Mouse (Mus musculus): ENCODE data around the gene Rxfp2. TPM values are rescaled to one million over a fixed set of nuclear protein-coding genes. Genes with fewer than 3 reads are reported as not detected.

Rxfp2 gene
- polyA plus RNA-seq (2016; fragmentation: Nextera tagmentation; extraction: Ambion mirVana), result 0.22 and 0.47 TPM in 2 replicates

DNA sequence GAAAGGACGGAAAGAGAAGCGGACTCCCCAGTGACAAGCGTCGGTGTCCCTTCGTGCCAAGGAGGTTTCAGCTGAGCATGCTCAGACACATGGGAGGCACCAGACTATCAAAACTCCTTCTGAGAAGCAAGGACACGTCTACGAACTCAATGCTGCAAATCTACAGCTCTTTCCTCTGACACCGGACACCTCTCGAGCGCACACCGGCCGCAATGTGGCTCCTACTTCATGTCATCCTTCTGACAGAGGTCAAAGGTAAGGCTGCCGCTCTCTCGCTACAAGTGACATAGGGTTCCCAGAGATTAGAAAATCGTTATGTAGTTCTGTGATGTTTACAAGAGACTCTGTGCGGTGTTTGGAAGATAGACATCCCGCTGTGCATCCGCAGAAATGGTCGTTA lies at the start of gene Rxfp2:
Gene Rxfp2 (plus strand): TSS at position 20 of the 400 bp plus-strand sequence.
- Histone ChIP-seq H3K36me3 (replicated peaks) (no peaks in the 10 kb centered on the region), H3K4me1 (peaks cover 11% of the 10 kb centered on the region; the same call in 1 of the 2 replicates), H3K27me3 (peaks cover 6% of the 10 kb centered on the region; the same call in 1 of the 2 replicates), H3K4me3 (replicated peaks) (no peak within 1 kb of the TSS), H3K27ac (no peak within 1 kb of the TSS), H3K9ac (no peak within 1 kb of the TSS), H3K4me2 (no peak within 1 kb of the TSS), H3K9me3 (no peaks in the 10 kb centered on the region)
- ATAC-seq (ENCODE audit: low FRiP score), result no peak
- 70% methylated on average over 19 of the region's 19 CpGs for WGBS

DNA sequence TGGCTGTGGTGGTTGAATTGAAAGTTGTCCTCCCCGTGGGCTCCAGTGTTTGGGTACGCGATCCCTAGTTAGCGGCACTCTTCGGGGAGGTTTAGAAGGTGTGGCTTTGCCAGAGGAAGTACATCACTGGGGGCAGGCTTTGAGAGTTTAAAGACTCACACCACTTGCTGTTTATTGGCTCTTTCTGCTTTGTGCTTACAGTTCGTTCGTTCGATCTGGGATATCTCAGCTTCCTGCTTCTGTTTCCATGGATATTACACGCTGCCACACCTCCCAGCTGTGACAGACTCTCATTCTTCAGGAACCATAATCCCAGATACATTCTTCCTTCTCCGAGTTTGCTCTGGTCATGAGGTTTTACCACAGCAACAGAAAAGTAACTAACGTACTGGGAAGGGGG lies 48.2 kb upstream of the Rxfp2 start:
- no peak overlapping the region for H3K9ac ChIP-seq
- H3K27me3 ChIP-seq, result no peaks in the 10 kb centered on the region
- WGBS, result 91% methylated on average over 11 of the region's 11 CpGs
- no peak overlapping the region for H3K4me2 ChIP-seq
- H3K36me3 ChIP-seq (replicated peaks), result no peaks in the 10 kb centered on the region
- H3K27ac ChIP-seq, result no peak overlapping the region
- no peaks in the 10 kb centered on the region for H3K9me3 ChIP-seq
- no peak for ATAC-seq (ENCODE audit: low FRiP score)
- no peak overlapping the region for H3K4me3 ChIP-seq (replicated peaks)
- no peaks in the 10 kb centered on the region for H3K4me1 ChIP-seq

DNA sequence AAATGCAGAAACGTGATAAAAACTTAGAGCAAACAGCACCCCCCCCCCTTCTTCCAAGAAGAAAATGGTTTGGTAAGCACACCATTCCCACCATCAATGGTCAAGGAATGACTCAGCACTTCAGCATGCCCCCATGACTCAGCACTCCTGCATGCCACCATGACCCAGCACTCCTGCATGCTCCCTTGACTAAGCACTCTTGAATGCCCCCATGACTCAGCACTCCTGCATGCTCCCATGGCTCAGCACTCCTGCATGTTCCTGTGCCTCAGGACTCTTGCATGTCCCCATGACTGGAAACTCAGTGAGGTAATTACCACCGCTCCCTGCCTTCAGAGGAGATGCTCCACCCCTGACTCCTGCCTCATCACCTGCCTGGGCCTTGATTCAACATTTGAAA lies 41.4 kb upstream of the Rxfp2 start:
- Histone ChIP-seq H3K9ac (no peak overlapping the region), H3K4me1 (no peaks in the 10 kb centered on the region), H3K36me3 (replicated peaks) (no peaks in the 10 kb centered on the region), H3K9me3 (no peaks in the 10 kb centered on the region), H3K27me3 (no peaks in the 10 kb centered on the region), H3K27ac (no peak overlapping the region), H3K4me2 (no peak overlapping the region), H3K4me3 (replicated peaks) (no peak overlapping the region)
- 78% methylated on average over 2 of the region's 2 CpGs for WGBS
- no peak for ATAC-seq (ENCODE audit: low FRiP score)

DNA sequence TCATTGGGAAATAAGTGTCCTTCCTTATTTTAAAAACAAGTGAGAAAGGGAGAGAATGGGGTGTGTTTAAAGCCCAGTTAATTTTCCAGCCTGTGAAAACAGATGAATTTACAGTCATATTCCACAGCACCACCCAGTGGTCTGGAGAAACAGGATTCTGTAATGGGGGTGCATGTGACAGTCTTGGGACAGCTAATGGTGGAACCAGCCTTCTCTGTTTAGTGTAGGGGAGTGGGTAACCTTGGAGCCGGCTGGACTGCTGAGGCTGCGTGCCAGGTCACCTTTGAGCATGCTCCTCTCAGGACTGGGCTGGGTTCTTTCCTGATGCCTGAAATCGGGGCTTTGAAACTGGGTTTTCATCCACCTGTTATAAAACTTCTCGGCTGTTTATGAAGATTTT lies 34.9 kb upstream of the Rxfp2 start:
- H3K4me1 ChIP-seq, result no peaks in the 10 kb centered on the region
- H3K27me3 ChIP-seq, result no peaks in the 10 kb centered on the region
- no peaks in the 10 kb centered on the region for H3K9me3 ChIP-seq
- no peak overlapping the region for H3K27ac ChIP-seq
- no peaks in the 10 kb centered on the region for H3K36me3 ChIP-seq (replicated peaks)
- no peak overlapping the region for H3K9ac ChIP-seq
- no peak overlapping the region for H3K4me3 ChIP-seq (replicated peaks)
- ATAC-seq (ENCODE audit: low FRiP score), result no peak
- WGBS, result 89% methylated on average over 4 of the region's 4 CpGs
- no peak overlapping the region for H3K4me2 ChIP-seq

DNA sequence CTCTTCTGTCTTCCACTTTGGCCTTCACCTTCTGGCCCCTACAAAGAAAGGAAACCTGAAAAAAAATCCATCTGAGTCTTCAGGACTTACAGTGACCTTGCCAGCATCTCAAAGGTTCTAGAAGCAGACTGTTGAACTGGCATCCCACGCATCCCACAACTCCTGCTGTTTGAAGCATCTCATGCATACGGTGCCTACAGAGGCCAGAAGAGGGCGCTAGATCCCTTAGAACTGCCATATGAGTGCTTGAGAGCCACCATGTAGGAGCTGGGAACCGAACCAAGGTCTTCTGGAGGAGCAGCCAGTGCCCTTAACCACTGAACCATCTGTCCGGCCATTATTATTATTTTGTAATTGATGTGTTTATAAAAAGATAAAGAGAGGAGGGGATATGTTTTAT lies 23.9 kb upstream of the Rxfp2 start:
- Histone ChIP-seq H3K4me3 (replicated peaks) (no peak overlapping the region), H3K27me3 (no peaks in the 10 kb centered on the region), H3K9me3 (no peaks in the 10 kb centered on the region), H3K9ac (no peak overlapping the region), H3K4me1 (no peaks in the 10 kb centered on the region), H3K36me3 (replicated peaks) (no peaks in the 10 kb centered on the region), H3K27ac (no peak overlapping the region), H3K4me2 (no peak overlapping the region)
- 78% methylated on average over 5 of the region's 5 CpGs for WGBS
- ATAC-seq (ENCODE audit: low FRiP score), result no peak

DNA sequence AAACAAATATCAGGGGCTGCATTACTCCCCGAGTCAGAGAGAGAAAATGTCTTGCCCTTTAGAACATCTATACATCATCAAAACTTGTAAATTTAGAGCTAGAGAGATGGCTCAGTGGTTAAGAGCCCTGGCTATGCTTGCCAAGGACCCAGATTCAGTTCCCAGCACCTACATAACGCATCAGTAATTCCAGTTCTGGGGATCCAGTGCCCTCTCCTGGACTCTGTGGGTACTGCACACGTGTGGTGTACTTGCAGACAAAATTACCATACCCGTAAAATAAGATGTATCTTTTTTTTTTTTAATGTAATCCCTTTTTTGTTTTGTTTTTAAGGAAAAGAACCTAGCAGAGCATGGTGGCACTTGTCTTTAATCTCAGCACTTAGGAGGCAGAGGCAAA lies 21.9 kb upstream of the Rxfp2 start:
- no peak overlapping the region for H3K4me3 ChIP-seq (replicated peaks)
- no peaks in the 10 kb centered on the region for H3K4me1 ChIP-seq
- no peak overlapping the region for H3K27ac ChIP-seq
- H3K27me3 ChIP-seq, result no peaks in the 10 kb centered on the region
- WGBS, result 93% methylated on average over 4 of the region's 4 CpGs
- no peak overlapping the region for H3K4me2 ChIP-seq
- no peaks in the 10 kb centered on the region for H3K36me3 ChIP-seq (replicated peaks)
- H3K9me3 ChIP-seq, result no peaks in the 10 kb centered on the region
- no peak for ATAC-seq (ENCODE audit: low FRiP score)
- H3K9ac ChIP-seq, result no peak overlapping the region

DNA sequence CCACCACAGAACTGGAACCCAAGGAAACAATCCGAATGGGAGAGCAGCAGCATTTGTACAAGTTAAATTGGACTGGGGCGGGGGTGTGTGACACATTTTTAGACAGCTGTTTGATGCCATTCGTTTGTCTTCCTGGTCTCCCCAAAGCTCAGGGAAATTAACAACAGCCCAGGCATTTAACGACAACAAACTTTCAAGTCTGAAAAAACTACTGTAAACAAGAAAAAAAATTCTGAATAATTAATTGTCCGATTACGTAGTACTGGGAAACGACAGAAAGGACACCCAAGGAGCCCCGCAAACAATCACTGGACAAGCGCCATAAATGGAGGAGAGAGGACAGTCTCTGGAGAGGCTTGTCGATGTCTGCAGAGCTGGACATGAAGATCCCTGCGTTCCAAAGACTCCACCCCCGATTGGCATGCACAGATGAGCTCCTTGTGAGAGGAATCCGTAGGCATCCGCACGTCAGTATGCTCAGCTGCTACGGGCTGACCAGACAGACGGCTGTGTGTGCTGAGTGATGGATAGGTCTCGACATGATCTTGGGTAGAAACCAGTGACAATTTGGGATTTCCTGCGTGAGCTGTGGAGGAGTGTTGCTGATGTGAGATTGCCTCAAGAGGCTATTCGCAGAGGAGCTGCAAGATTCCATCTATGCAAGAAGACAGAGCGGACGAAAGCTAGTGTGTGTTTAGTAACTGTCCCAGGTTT lies 21.0 kb upstream of the Rxfp2 start:
- H3K9me3 ChIP-seq, result no peaks in the 10 kb centered on the region
- no peak overlapping the region for H3K4me2 ChIP-seq
- H3K9ac ChIP-seq, result no peak overlapping the region
- ATAC-seq (ENCODE audit: low FRiP score), result no peak
- no peaks in the 10 kb centered on the region for H3K36me3 ChIP-seq (replicated peaks)
- no peak overlapping the region for H3K27ac ChIP-seq
- no peak overlapping the region for H3K4me3 ChIP-seq (replicated peaks)
- H3K27me3 ChIP-seq, result no peaks in the 10 kb centered on the region
- 88% methylated on average over 22 of the region's 22 CpGs for WGBS
- H3K4me1 ChIP-seq, result no peaks in the 10 kb centered on the region

DNA sequence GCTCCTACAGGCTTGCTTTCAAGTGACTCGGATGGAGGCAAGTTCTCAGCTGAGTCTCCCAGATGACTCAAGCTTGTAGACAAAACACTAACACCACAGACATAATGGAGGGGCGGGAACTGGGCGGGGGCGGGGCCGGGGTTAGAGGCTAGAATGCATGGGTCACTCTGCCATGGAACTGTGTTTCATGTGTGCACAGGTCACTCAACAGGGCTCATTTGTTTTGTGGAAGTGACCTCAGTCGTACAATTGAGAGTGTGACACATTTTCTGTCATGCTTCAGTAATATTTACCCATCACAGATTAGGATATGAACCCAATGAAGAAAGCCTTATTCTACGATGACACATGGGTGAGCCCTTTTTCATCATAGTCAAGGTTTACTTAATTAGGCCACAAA lies 20.2 kb upstream of the Rxfp2 start:
- Histone ChIP-seq H3K4me3 (replicated peaks) (no peak overlapping the region), H3K27me3 (no peaks in the 10 kb centered on the region), H3K9me3 (no peaks in the 10 kb centered on the region), H3K9ac (no peak overlapping the region), H3K36me3 (replicated peaks) (no peaks in the 10 kb centered on the region), H3K4me1 (no peaks in the 10 kb centered on the region), H3K27ac (no peak overlapping the region), H3K4me2 (no peak overlapping the region)
- ATAC-seq (ENCODE audit: low FRiP score), result no peak
- 78% methylated on average over 7 of the region's 7 CpGs for WGBS

DNA sequence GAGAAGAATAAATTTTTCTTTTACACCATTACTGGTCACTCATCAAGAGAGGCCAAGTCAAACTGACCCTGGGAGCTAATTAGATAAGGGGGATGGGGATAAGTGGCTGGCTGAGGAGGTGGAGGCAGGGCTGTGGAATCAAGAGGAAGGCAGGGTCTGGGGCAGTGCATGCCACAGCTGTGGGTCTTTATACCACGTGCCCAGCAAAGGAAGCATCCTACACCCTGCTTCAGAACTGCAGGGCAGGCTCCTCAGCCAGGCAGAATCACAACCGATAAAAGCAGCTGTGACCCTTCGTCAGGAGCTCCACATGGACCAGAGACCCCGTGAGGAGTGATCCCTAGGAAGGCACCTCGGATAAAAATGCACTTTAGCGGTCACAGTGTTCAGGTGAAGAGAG lies 13.1 kb upstream of the Rxfp2 start:
- H3K36me3 ChIP-seq (replicated peaks), result no peaks in the 10 kb centered on the region
- H3K4me2 ChIP-seq, result no peak overlapping the region
- no peak for ATAC-seq (ENCODE audit: low FRiP score)
- H3K4me3 ChIP-seq (replicated peaks), result no peak overlapping the region
- H3K27me3 ChIP-seq, result no peaks in the 10 kb centered on the region
- 49% methylated on average over 6 of the region's 6 CpGs for WGBS
- H3K9ac ChIP-seq, result no peak overlapping the region
- no peak overlapping the region for H3K27ac ChIP-seq
- H3K9me3 ChIP-seq, result no peaks in the 10 kb centered on the region
- no peaks in the 10 kb centered on the region for H3K4me1 ChIP-seq

DNA sequence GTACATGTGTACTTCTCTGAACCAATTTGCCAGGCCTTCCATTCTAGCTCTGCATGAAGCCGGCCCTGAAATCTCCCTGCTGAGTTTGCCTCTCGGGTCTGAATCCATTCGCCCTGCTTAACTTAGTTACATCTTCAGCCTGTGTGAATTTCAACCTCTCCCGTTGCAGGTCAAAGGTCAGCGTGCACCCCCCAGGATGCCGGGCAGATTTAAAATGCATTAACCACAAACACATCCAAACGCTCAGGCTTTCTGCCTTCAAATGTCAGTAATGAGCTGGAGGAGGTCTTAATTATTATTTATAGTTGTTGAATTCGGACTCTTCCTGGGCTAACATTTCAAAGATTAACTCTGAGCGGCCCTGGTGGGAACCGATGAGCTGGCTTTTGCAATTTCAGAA lies 1.6 kb upstream of the Rxfp2 start:
- peaks cover 11% of the 10 kb centered on the region; the same call in 1 of the 2 replicates for H3K4me1 ChIP-seq
- H3K9me3 ChIP-seq, result no peaks in the 10 kb centered on the region
- ATAC-seq (ENCODE audit: low FRiP score), result no peak
- H3K4me3 ChIP-seq (replicated peaks), result no peak overlapping the region
- no peak overlapping the region for H3K27ac ChIP-seq
- WGBS, result 12% methylated on average over 10 of the region's 10 CpGs
- no peak overlapping the region for H3K9ac ChIP-seq
- H3K36me3 ChIP-seq (replicated peaks), result no peaks in the 10 kb centered on the region
- H3K4me2 ChIP-seq, result no peak overlapping the region
- H3K27me3 ChIP-seq, result peaks cover 6% of the 10 kb centered on the region; the same call in 1 of the 2 replicates

DNA sequence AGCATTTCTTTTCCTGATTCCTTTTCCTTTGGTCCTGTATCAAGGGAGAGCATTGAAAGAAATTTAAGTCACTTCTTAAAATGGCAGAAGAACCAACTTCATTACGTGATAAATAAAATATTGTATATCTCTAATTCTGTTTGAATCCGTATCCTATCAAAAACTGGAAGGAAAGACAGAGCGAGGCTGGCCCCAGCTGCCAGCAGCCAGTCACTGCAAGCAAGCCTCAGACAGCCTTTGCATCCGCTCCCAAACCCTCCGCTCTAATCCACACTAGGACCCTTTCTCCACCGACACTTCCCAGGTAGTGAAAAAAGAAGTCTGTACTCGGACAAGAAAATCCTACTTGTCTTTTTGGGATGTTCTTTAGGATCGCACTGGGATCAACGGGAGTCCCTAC lies 803 bp upstream of the Rxfp2 start:
- ATAC-seq (ENCODE audit: low FRiP score), result no peak
- Histone ChIP-seq H3K4me2 (no peak overlapping the region), H3K27me3 (peaks cover 6% of the 10 kb centered on the region; the same call in 1 of the 2 replicates), H3K4me3 (replicated peaks) (no peak overlapping the region), H3K27ac (no peak overlapping the region), H3K36me3 (replicated peaks) (no peaks in the 10 kb centered on the region), H3K9ac (no peak overlapping the region), H3K4me1 (peaks cover 11% of the 10 kb centered on the region; the same call in 1 of the 2 replicates), H3K9me3 (no peaks in the 10 kb centered on the region)
- WGBS, result 45% methylated on average over 9 of the region's 9 CpGs

DNA sequence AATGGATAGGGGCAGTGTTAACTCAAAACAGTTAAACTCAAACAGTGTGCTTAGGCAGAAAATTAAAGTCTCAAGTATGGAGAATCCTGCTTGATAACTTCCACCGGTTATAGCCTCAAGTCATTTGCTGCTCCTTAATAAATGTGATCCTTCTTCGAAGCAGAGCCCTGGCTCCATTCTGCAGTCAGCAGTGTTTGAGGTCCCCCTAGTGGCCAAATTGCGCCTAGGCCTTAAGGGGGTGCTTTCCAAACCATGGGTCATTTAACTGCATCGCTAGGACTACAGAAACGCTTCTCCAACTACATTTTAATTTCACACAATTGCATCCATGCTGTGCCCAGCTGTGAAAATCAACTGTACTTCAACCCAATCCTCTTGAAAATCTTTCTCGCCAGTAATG lies 2.4 kb downstream of the Rxfp2 start:
- 8% methylated on average over 6 of the region's 6 CpGs for WGBS
- Histone ChIP-seq H3K4me1 (peaks cover 11% of the 10 kb centered on the region; the same call in 1 of the 2 replicates), H3K27ac (no peak overlapping the region), H3K4me3 (replicated peaks) (no peak overlapping the region), H3K9me3 (no peaks in the 10 kb centered on the region), H3K4me2 (no peak overlapping the region), H3K27me3 (peaks cover 3% of the 10 kb centered on the region; the same call in 1 of the 2 replicates), H3K9ac (no peak overlapping the region), H3K36me3 (replicated peaks) (no peaks in the 10 kb centered on the region)
- peak; percentile 75 for ATAC-seq (ENCODE audit: low FRiP score)

DNA sequence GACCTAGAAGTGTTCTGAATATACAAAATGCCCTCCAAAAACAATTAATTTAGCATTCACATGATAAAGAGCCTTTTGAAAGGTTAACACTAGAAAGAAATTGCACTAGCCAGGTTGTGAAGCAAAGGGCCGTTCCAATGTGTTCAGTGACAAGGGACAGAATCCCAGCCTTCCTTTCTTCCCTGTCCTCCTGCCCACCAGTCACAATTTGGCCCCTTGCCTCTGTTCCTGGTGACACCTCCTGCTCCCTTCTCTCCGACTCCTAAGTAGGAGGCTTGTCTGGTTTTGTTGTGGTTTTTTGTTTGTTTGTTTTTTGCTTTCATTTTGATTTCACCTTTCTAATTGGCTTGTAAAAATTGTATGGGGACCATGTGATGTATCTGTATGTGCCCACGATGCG lies 3.3 kb downstream of the Rxfp2 start:
- no peak overlapping the region for H3K4me3 ChIP-seq (replicated peaks)
- peaks cover 5% of the 10 kb centered on the region; the same call in 1 of the 2 replicates for H3K4me1 ChIP-seq
- no peaks in the 10 kb centered on the region for H3K36me3 ChIP-seq (replicated peaks)
- WGBS, result 33% methylated on average over 4 of the region's 4 CpGs
- ATAC-seq (ENCODE audit: low FRiP score), result no peak
- no peak overlapping the region for H3K4me2 ChIP-seq
- no peaks in the 10 kb centered on the region for H3K27me3 ChIP-seq
- H3K9me3 ChIP-seq, result no peaks in the 10 kb centered on the region
- no peak overlapping the region for H3K27ac ChIP-seq
- no peak overlapping the region for H3K9ac ChIP-seq
